Mouse (Mus musculus) right cerebral cortex, postnatal 36 days (tissue): ENCODE data around the gene Synpo2.

Experiments
- DNase-seq, 2 experiments: peaks; one replicate each; pipeline ENCODE4 v3.0.0; 2022; ENCODE audit warnings: low spot score in 2 of 2, mixed read lengths in 1 of 2

Synpo2 gene

GRCm38 (mm10) chr3:123092913-123093639 lies 142.9 kb downstream of the Synpo2 start:
- no peak for DNase-seq

- DNase-seq, result peak in 1 of 2 experiments; percentile 18
Observed at GRCm38 (mm10) chr3:123092442-123092841, 143.5 kb downstream of the Synpo2 start.

- DNase-seq, result no peak
Observed at GRCm38 (mm10) chr3:123089297-123090020, 146.5 kb downstream of the Synpo2 start.

- DNase-seq, result no peak
Observed at GRCm38 (mm10) chr3:123088284-123088683, 147.7 kb downstream of the Synpo2 start.

- DNase-seq, result no peak
Observed at GRCm38 (mm10) chr3:123085871-123086501, 150.0 kb downstream of the Synpo2 start.

- DNase-seq, result no peak
Observed at GRCm38 (mm10) chr3:123081665-123082064, 154.3 kb downstream of the Synpo2 start.

GRCm38 (mm10) chr3:123080943-123081342 lies 155.0 kb downstream of the Synpo2 start:
- DNase-seq, result no peak

- DNase-seq, result no peak
Observed at GRCm38 (mm10) chr3:123080017-123080725, 155.8 kb downstream of the Synpo2 start.

GRCm38 (mm10) chr3:123075759-123076158 lies 160.2 kb downstream of the Synpo2 start:
- no peak for DNase-seq

- DNase-seq, result no peak
Observed at GRCm38 (mm10) chr3:123075034-123075433, 160.9 kb downstream of the Synpo2 start.

- DNase-seq, result no peak
Observed at GRCm38 (mm10) chr3:123073351-123073750, 162.6 kb downstream of the Synpo2 start.

- no peak for DNase-seq
Observed at GRCm38 (mm10) chr3:123072472-123072871, 163.5 kb downstream of the Synpo2 start.

- no peak for DNase-seq
Observed at GRCm38 (mm10) chr3:123070996-123071395, 165.0 kb downstream of the Synpo2 start.

- DNase-seq, result no peak
Observed at GRCm38 (mm10) chr3:123066836-123067235, 169.1 kb downstream of the Synpo2 start.

- DNase-seq, result no peak
Observed at GRCm38 (mm10) chr3:123065466-123065865, 170.5 kb downstream of the Synpo2 start.

GRCm38 (mm10) chr3:123064186-123064585 lies 171.8 kb downstream of the Synpo2 start:
- DNase-seq, result no peak

- DNase-seq, result no peak
Observed at GRCm38 (mm10) chr3:123061931-123062330, 174.0 kb downstream of the Synpo2 start.

GRCm38 (mm10) chr3:123058832-123059231 lies 177.1 kb downstream of the Synpo2 start:
- DNase-seq, result no peak

GRCm38 (mm10) chr3:123054178-123054577 lies 181.8 kb downstream of the Synpo2 start:
- no peak for DNase-seq

GRCm38 (mm10) chr3:123053192-123053938 lies 182.6 kb downstream of the Synpo2 start:
- no peak for DNase-seq

GRCm38 (mm10) chr3:123042308-123042707 lies 193.6 kb downstream of the Synpo2 start:
- no peak for DNase-seq
